Comparison of ENCODE assay signal across 16 mouse cellular contexts in genomic region chr8:114716546-114717255, GRCm38 (mm10).
DNase-seq lines count a peak whose midpoint lies in the region; ATAC-seq lines count a peak whose summit lies in the region.
"Had no signal": no experiment of that assay in that cellular context is flagged by ENCODE, and none has a peak within 500 bp of the region (broad histone marks: within the 10 kb centered on the region; RNA-seq: fewer than 3 reads in every experiment).

No protein-coding gene starts in this region.

- intact Hi-C loops in left cerebral cortex, postnatal 14 days (cut with DNase I) = no loop called here

- 17% methylated on average over 14 of the region's 14 CpGs for WGBS in kidney, embryonic 15.5 days
- 90% methylated on average over 14 of the region's 14 CpGs for WGBS in midbrain, embryonic 10.5 days

- no peak overlapping the region for H3K9ac ChIP-seq in kidney, embryonic 15.5 days
- H3K9ac ChIP-seq: forebrain, postnatal 0 days; neural tube, embryonic 12.5 days had no signal

- peak; percentile 75; the same call in 1 of the 2 replicates for ATAC-seq in kidney, embryonic 15.5 days (replicated peaks; ENCODE audit: low FRiP score)
- ATAC-seq: forebrain, postnatal 0 days; midbrain, embryonic 16.5 days had no signal

- H3K4me3 ChIP-seq in kidney, embryonic 15.5 days (replicated peaks) = no peak overlapping the region
- H3K4me3 ChIP-seq in midbrain, embryonic 10.5 days = no peak overlapping the region
- H3K4me3 ChIP-seq: neural tube, embryonic 12.5 days had no signal

- peaks cover 26% of the 10 kb centered on the region for H3K4me1 ChIP-seq in kidney, embryonic 15.5 days
- peaks cover 4% of the 10 kb centered on the region for H3K4me1 ChIP-seq in midbrain, embryonic 10.5 days

- no peak overlapping the region for H3K4me2 ChIP-seq in kidney, embryonic 15.5 days
- H3K4me2 ChIP-seq: neural tube, embryonic 12.5 days had no signal

- H3K27ac ChIP-seq in kidney, embryonic 15.5 days = peak overlapping the region; percentile 54
- H3K27ac ChIP-seq in midbrain, embryonic 10.5 days (replicated peaks) = no peak overlapping the region
- H3K27ac ChIP-seq: neural tube, embryonic 12.5 days had no signal

- 0 out of 2 replicates have a peak, but pooled peaks cover 2% of the 10 kb centered on the region for H3K27me3 ChIP-seq in kidney, embryonic 15.5 days
- H3K27me3 ChIP-seq in midbrain, embryonic 10.5 days (ENCODE audit: low read depth, poor library complexity, severe bottlenecking) = no peaks in the 10 kb centered on the region
- H3K27me3 ChIP-seq: CH12.LX; neural tube, embryonic 12.5 days had no signal

- peak; percentile 10 for DNase-seq in kidney, adult 18-20 months
- no peak for DNase-seq in kidney, postnatal 25 days
- peak; percentile 54 for DNase-seq in adipocyte (ENCODE audit: low spot score)
- DNase-seq in adrenal gland, adult 8-10 months = peak; percentile 50
- DNase-seq in midbrain, embryonic 10.5 days (ENCODE audit: low spot score) = no peak
- DNase-seq in testis, postnatal 14 days (ENCODE audit: low spot score) = no peak
- no peak for DNase-seq in left cerebral cortex, postnatal 14 days (ENCODE audit: low spot score in 2 of 2)
- DNase-seq: cerebellum, adult 18-20 months; forebrain, postnatal 0 days; heart, postnatal 4 days; left cerebral cortex, postnatal 4 days; right cerebral cortex, adult 18-20 months had no signal

- no peaks in the 10 kb centered on the region for H3K9me3 ChIP-seq in kidney, embryonic 15.5 days (replicated peaks)
- H3K9me3 ChIP-seq in midbrain, embryonic 10.5 days (replicated peaks) = no peaks in the 10 kb centered on the region
- H3K9me3 ChIP-seq: neural tube, embryonic 12.5 days had no signal

- H3K36me3 ChIP-seq in kidney, embryonic 15.5 days = 0 out of 2 replicates have a peak, but pooled peaks cover 3% of the 10 kb centered on the region
- peaks cover 4% of the 10 kb centered on the region; the same call in 1 of the 2 replicates for H3K36me3 ChIP-seq in midbrain, embryonic 10.5 days
- H3K36me3 ChIP-seq: neural tube, embryonic 12.5 days had no signal

Comparison
In these comparisons a context has a peak if more than half of its experiments do, and no peak if none do; other contexts are left out.
1. DNase-seq: peak in kidney, adult 18-20 months (single experiment), adipocyte (single experiment) and adrenal gland, adult 8-10 months (single experiment); none in kidney, postnatal 25 days (0 of 2), midbrain, embryonic 10.5 days (single experiment), testis, postnatal 14 days (single experiment) and left cerebral cortex, postnatal 14 days (0 of 2).